Mouse (Mus musculus) lung, postnatal 14 days (tissue): Measurements from ENCODE around the gene Gtf2h3.
"Not testable (repeated sequence)": the region's sequence is repeated elsewhere in the genome, so short reads cannot be mapped to it uniquely, and the experiment has no call there.

Experiments
- DNase-seq: peaks from one replicate; pipeline ENCODE4 v3.0.0; 2021

The Gtf2h3 gene

DNA sequence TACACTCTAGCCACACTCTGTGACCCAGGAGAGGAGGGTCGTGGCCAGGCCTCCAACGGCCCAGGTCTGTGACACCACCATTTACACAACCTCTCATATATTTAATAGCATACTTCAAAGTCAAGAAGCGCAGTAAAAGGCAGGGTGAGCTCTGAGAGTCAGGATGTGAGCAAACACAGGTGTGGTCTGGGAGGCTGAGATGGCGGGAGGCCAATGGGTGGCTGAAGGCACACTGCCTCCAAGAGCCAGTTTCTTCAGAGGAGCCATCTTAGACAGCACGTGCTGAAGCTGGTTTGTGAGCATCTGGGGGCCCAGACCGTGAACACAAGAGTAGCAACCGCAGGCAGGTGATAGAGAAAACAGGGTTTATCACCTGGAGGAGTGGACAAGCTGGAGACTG, 3.5 kb upstream of the Gtf2h3 start:
- no peak for DNase-seq

GRCm38 (mm10) chr5:124582515-124582914, 3.6 kb downstream of the Gtf2h3 start:
- DNase-seq: peak; percentile 57

DNA sequence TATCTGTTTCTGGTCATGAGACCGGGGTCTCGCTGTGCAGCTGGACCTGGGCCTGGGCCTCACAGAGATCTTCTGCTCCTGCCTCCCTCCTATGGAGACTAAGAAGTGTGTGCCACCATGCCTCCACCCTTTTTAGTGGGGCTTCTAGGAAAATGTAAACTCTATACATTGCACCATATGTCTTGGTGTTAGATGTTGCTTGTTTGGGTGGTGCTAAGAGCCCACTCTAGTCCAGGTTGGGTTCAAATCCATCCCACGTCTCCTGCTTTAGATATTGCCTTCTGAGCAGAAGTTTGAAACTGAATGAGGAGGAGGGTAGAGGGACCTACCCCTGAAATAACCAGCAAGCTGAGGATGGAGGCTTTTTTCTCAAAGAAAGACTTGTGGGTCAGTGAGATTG, 13.8 kb downstream of the Gtf2h3 start:
- no peak for DNase-seq

GRCm38 (mm10) chr5:124598224-124599174, 19.6 kb downstream of the Gtf2h3 start:
- peak; percentile 92 for DNase-seq

DNA sequence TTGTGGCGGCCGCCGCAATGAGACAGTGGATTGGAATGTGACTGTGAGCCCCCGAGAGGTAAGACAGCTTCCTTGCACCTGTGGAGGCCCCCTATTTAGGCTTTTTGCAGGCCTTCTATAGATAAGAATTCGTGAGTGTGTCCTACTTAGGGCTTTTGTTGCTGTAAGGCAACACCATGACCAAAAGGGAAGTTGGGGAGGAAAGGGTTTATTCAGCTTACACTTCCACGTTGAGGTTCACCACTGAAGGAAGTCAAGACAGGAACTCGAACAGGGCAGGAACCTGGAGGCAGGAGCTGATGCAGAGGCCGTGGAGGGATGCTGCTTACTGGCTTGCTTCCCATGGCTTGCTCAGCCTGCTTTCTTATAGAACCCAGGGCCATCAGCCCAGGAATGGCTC, 20.8 kb downstream of the Gtf2h3 start:
- not testable (repeated sequence) for DNase-seq

GRCm38 (mm10) chr5:124602349-124602748, 23.4 kb downstream of the Gtf2h3 start:
- DNase-seq: peak; percentile 46

- DNase-seq: no peak
Observed at GRCm38 (mm10) chr5:124604296-124604695, 25.4 kb downstream of the Gtf2h3 start.

DNA sequence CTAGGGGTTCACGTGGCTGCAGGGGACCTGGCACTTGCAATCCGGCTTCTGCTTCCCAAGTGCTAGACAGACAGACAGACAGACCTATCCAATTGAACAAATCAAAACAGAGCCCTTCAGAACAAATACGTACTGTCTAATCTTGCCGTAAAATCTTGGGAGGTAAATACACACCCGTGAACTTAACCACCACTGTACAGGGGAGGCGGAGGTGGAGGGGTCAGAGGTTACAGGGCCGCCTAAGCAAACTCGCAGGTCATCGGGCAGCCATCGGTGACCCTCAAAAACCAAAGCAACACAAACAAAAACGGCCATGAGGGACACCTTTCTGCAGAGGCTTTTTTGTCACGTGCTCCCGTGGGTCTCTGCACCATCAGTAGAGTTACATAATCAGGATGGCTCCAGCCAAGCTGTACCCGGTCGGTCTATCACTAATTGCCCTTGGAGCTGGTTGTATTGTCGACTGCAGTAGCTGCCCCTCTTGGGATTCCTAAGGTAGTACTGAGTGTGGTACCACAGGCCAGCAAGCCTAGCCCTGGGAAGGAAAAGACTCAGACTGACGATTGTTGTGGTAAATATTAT, 26.2 kb downstream of the Gtf2h3 start:
- no peak for DNase-seq

GRCm38 (mm10) chr5:124610965-124611364, 32.0 kb downstream of the Gtf2h3 start:
- peak; percentile 5 for DNase-seq

- DNase-seq: peak; percentile 18
Observed at GRCm38 (mm10) chr5:124614709-124615108, 35.8 kb downstream of the Gtf2h3 start.

GRCm38 (mm10) chr5:124618711-124619110, 39.8 kb downstream of the Gtf2h3 start:
- DNase-seq: no peak

DNA sequence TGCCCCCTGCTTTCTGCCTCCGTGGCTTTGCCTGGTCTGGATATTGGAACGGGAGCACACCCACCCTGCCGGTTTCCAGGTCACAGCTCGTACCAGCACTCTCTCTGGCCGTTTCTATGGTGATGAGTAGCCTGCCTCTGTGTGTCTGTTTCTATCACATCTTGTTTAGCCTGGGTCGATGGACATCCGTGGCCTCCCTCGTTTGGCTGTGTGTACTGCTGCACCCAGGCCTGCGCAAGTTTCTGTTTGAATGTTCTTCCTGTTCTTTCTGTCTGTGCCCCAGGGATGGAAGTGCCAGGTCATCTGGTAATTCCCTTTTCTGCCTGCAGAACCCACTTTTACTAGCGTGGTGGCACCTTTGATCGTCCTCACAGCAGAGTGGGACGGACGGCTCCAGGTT, 42.4 kb downstream of the Gtf2h3 start:
- DNase-seq: no peak

DNA sequence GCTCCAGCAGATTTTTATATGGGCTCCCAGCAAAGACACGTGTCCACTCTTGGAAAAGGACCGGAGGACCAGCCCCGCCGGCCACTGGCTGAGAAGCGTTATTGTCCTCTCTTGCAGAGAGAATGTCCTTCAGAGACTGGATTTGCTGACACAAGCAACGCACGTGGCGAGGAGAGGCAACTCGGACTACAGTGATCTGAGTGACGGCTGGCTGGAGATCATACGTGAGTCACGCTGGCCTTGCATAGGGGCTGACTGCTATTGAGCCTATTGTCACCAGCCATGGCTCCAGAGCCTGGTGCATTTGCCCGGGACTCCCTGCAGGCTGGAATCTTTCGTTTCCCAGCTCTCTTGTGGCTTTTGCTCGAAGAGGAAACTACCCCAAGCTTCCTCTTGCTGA, 44.0 kb downstream of the Gtf2h3 start:
- no peak for DNase-seq

DNA sequence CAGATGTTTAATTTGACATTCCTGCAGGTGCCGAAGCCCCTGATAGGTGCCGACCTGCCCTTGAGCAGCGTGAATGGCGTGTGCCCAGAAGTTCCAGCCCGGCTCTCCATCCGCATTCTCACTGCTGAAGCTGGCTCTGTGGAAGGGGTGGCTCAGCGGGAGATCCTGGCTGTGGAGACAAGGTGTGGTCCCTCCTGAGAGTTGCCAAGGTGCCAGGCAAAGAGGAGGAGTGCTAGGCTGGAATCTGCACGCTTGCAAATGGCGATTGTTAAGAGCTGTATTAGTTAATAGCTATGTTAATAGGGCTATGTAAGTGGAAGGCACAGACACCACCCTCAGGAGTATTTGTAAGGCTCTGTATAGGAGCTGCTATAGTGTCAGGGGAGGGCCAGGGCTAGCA, 45.4 kb downstream of the Gtf2h3 start:
- DNase-seq: no peak

GRCm38 (mm10) chr5:124628448-124629363, 49.8 kb downstream of the Gtf2h3 start, which contains the start of gene Atp6v0a2:
TSS of gene Atp6v0a2 (plus strand) at chr5:124628576.
- DNase-seq: peak; percentile 97

DNA sequence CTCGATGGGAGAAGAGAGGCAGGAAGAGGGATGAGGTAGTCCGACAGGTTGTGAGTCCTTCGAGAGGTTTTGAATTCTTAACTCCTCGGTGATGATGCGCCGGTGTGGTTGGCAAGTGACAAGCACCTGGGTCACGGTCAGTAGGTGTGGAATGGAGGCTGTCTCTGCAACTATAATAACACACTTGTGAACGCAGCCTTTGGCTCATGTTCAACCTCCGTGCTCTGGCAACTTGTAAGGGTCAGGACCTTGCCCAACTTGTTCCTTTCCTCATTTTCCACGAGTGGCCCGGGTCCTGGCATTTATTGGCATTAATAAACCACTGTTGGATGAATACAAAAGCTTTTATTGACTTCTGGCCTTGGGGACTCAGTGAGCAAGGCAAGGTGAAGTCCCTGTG, 50.7 kb downstream of the Gtf2h3 start:
- DNase-seq: no peak

GRCm38 (mm10) chr5:124631685-124632084, 52.7 kb downstream of the Gtf2h3 start:
- no peak for DNase-seq

- no peak for DNase-seq
Observed at GRCm38 (mm10) chr5:124632461-124632860, 53.5 kb downstream of the Gtf2h3 start.

DNA sequence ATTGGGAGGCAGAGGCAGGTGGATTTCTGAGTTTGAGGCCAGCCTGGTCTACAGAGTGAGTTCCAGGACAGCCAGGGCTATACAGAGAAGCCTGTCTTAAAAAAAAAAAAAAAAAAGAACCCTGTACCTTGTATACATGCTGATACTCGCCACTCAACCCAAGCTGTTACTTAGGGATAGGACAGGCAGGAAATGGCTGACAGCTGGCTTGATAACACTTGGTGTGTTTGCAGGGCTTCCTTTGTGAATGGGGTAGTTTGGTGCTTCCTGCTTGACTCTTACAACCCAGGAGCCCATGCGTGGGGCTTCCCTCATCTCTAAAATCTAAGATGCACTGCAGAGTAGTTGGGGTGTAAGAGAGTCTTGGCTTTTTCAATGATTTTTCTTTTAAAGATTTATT, 54.5 kb downstream of the Gtf2h3 start:
- DNase-seq: no peak

GRCm38 (mm10) chr5:124635068-124635467, 56.1 kb downstream of the Gtf2h3 start:
- peak; percentile 34 for DNase-seq

DNA sequence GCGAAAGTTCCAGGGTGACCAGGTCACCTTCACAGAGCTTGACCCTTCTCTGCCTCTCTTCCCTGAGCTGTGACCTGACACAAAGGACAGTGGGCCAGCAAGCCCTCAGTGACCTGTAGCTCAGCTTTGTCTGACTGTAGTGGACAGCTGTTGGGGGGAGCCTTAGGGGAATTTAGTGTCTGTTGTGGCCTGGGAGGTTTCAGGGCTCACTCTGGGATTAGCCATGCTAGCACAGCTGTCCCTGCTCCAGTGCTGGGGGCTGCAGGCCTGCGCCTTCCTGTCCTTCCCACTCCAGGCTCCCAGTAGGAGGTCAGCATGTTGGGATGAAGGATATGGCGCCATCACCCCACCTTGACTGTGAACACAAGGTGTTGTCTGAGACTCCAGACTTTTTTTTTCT, 57.2 kb downstream of the Gtf2h3 start:
- no peak for DNase-seq

- DNase-seq: no peak
Observed at GRCm38 (mm10) chr5:124636694-124637093, 57.8 kb downstream of the Gtf2h3 start.

- no peak for DNase-seq
Observed at GRCm38 (mm10) chr5:124637300-124637699, 58.4 kb downstream of the Gtf2h3 start.
